Mouse (Mus musculus): ENCODE measurements at regions not wholly inside any gene's neighbourhood (a gene's known extent, or its start where the extent isn't known, plus 50 kb on each side); places are given as distances from the start of the nearest gene placed in this dataset.

GRCm38 (mm10) chr13:85507374-85508101 is 218.6 kb upstream of the Rasa1 start:
- TF ChIP-seq POLR2A (IDR thresholded peaks at IDR 0.05; ENCODE audit: insufficient read depth, low read depth, low read length) (no peak), CTCF (IDR thresholded peaks at IDR 0.05) (no peak), EP300 (IDR thresholded peaks at IDR 0.05; ENCODE audit: insufficient read depth, low read depth, low read length) (no peak)
- Histone ChIP-seq H3K27ac (no peak overlapping the region; the same call in 1 of the 2 replicates), H3K36me3 (ENCODE audit: control insufficient read depth, insufficient read depth, low read length) (no peaks in the 10 kb centered on the region), H3K9ac (ENCODE audit: low read depth, low read length) (no peak overlapping the region), H3K4me1 (ENCODE audit: control insufficient read depth, insufficient read depth, low read length) (peaks cover 1% of the 10 kb centered on the region; the same call in 1 of the 2 replicates), H3K27me3 (ENCODE audit: control insufficient read depth, insufficient read depth, low read length) (no peaks in the 10 kb centered on the region), H3K4me3 (no peak overlapping the region), H3K79me2 (replicated peaks; ENCODE audit: control insufficient read depth, insufficient read depth, low read length) (no peaks in the 10 kb centered on the region)
- intact Hi-C loops (cut with DNase I), result no loop called here
- peak; percentile 9 to 16 for DNase-seq
- WGBS, result 19% methylated on average over 6 of the region's 6 CpGs

GRCm38 (mm10) chr13:85506875-85507274 is 217.9 kb upstream of the Rasa1 start:
- H3K27ac ChIP-seq, result no peak overlapping the region

GRCm38 (mm10) chr13:85506030-85506429 is 217.1 kb upstream of the Rasa1 start:
- no peak for DNase-seq
- H3K79me2 ChIP-seq (replicated peaks; ENCODE audit: control insufficient read depth, insufficient read depth, low read length), result no peaks in the 10 kb centered on the region
- H3K27ac ChIP-seq, result no peak overlapping the region
- intact Hi-C loops (cut with DNase I), result no loop called here
- WGBS, result 50% methylated on average over 1 of the region's 1 CpGs
- peaks cover 1% of the 10 kb centered on the region; the same call in 1 of the 2 replicates for H3K4me1 ChIP-seq (ENCODE audit: control insufficient read depth, insufficient read depth, low read length)
- no peak overlapping the region for H3K9ac ChIP-seq (ENCODE audit: low read depth, low read length)
- no peak overlapping the region for H3K4me3 ChIP-seq
- TF ChIP-seq POLR2A (IDR thresholded peaks at IDR 0.05; ENCODE audit: insufficient read depth, low read depth, low read length), result no peak
- TF ChIP-seq EP300 (IDR thresholded peaks at IDR 0.05; ENCODE audit: insufficient read depth, low read depth, low read length), result no peak
- no peak for TF ChIP-seq CTCF (IDR thresholded peaks at IDR 0.05)
- no peaks in the 10 kb centered on the region for H3K36me3 ChIP-seq (ENCODE audit: control insufficient read depth, insufficient read depth, low read length)
- no peaks in the 10 kb centered on the region for H3K27me3 ChIP-seq (ENCODE audit: control insufficient read depth, insufficient read depth, low read length)

More at GRCm38 (mm10) chr13:85506875-85507274, 217.9 kb upstream of the Rasa1 start:
- peak; percentile 15 to 18 for DNase-seq
- intact Hi-C loops (cut with DNase I), result no loop called here
- Histone ChIP-seq H3K36me3 (ENCODE audit: control insufficient read depth, insufficient read depth, low read length) (no peaks in the 10 kb centered on the region), H3K4me3 (no peak overlapping the region), H3K79me2 (replicated peaks; ENCODE audit: control insufficient read depth, insufficient read depth, low read length) (no peaks in the 10 kb centered on the region), H3K27me3 (ENCODE audit: control insufficient read depth, insufficient read depth, low read length) (no peaks in the 10 kb centered on the region), H3K4me1 (ENCODE audit: control insufficient read depth, insufficient read depth, low read length) (peaks cover 1% of the 10 kb centered on the region; the same call in 1 of the 2 replicates), H3K9ac (ENCODE audit: low read depth, low read length) (no peak overlapping the region)
- WGBS, result 41% methylated on average over 1 of the region's 1 CpGs
- TF ChIP-seq POLR2A (IDR thresholded peaks at IDR 0.05; ENCODE audit: insufficient read depth, low read depth, low read length) (no peak), CTCF (IDR thresholded peaks at IDR 0.05) (no peak), EP300 (IDR thresholded peaks at IDR 0.05; ENCODE audit: insufficient read depth, low read depth, low read length) (no peak)

- intact Hi-C loops (cut with DNase I), result no loop called here
- Histone ChIP-seq H3K4me1 (ENCODE audit: control insufficient read depth, insufficient read depth, low read length) (peaks cover 1% of the 10 kb centered on the region; the same call in 1 of the 2 replicates), H3K79me2 (replicated peaks; ENCODE audit: control insufficient read depth, insufficient read depth, low read length) (no peaks in the 10 kb centered on the region), H3K27ac (no peak overlapping the region), H3K9ac (ENCODE audit: low read depth, low read length) (no peak overlapping the region), H3K4me3 (no peak overlapping the region), H3K27me3 (ENCODE audit: control insufficient read depth, insufficient read depth, low read length) (no peaks in the 10 kb centered on the region), H3K36me3 (ENCODE audit: control insufficient read depth, insufficient read depth, low read length) (no peaks in the 10 kb centered on the region)
- no peak for DNase-seq
- 36% methylated on average over 4 of the region's 4 CpGs for WGBS
- TF ChIP-seq CTCF (IDR thresholded peaks at IDR 0.05) (no peak), POLR2A (IDR thresholded peaks at IDR 0.05; ENCODE audit: insufficient read depth, low read depth, low read length) (no peak), EP300 (IDR thresholded peaks at IDR 0.05; ENCODE audit: insufficient read depth, low read depth, low read length) (no peak)
These were observed 216.1 kb upstream of the Rasa1 start for GRCm38 (mm10) chr13:85505046-85505445.

- Histone ChIP-seq H3K4me3 (no peak overlapping the region), H3K79me2 (replicated peaks; ENCODE audit: control insufficient read depth, insufficient read depth, low read length) (no peaks in the 10 kb centered on the region), H3K36me3 (ENCODE audit: control insufficient read depth, insufficient read depth, low read length) (no peaks in the 10 kb centered on the region), H3K9ac (ENCODE audit: low read depth, low read length) (no peak overlapping the region), H3K27me3 (ENCODE audit: control insufficient read depth, insufficient read depth, low read length) (no peaks in the 10 kb centered on the region), H3K27ac (no peak overlapping the region), H3K4me1 (ENCODE audit: control insufficient read depth, insufficient read depth, low read length) (peaks cover 1% of the 10 kb centered on the region; the same call in 1 of the 2 replicates)
- no peak for TF ChIP-seq EP300 (IDR thresholded peaks at IDR 0.05; ENCODE audit: insufficient read depth, low read depth, low read length)
- TF ChIP-seq CTCF (IDR thresholded peaks at IDR 0.05), result no peak
- TF ChIP-seq POLR2A (IDR thresholded peaks at IDR 0.05; ENCODE audit: insufficient read depth, low read depth, low read length), result no peak
- WGBS, result 84% methylated on average over 4 of the region's 4 CpGs
- DNase-seq, result no peak
- intact Hi-C loops (cut with DNase I), result no loop called here
These were observed 215.1 kb upstream of the Rasa1 start for GRCm38 (mm10) chr13:85504001-85504400.

- no peak overlapping the region for H3K9ac ChIP-seq (ENCODE audit: low read depth, low read length)
- intact Hi-C loops (cut with DNase I), result no loop called here
- WGBS, result 59% methylated on average over 2 of the region's 2 CpGs
These were observed 209.8 kb upstream of the Rasa1 start for GRCm38 (mm10) chr13:85498696-85499095.

More at GRCm38 (mm10) chr13:85498696-85499095, 209.8 kb upstream of the Rasa1 start:
- Histone ChIP-seq H3K27me3 (ENCODE audit: control insufficient read depth, insufficient read depth, low read length) (no peaks in the 10 kb centered on the region), H3K4me3 (no peak overlapping the region), H3K27ac (no peak overlapping the region), H3K4me1 (ENCODE audit: control insufficient read depth, insufficient read depth, low read length) (no peaks in the 10 kb centered on the region), H3K79me2 (replicated peaks; ENCODE audit: control insufficient read depth, insufficient read depth, low read length) (no peaks in the 10 kb centered on the region), H3K36me3 (ENCODE audit: control insufficient read depth, insufficient read depth, low read length) (no peaks in the 10 kb centered on the region)
- DNase-seq, result no peak
- TF ChIP-seq EP300 (IDR thresholded peaks at IDR 0.05; ENCODE audit: insufficient read depth, low read depth, low read length) (no peak), POLR2A (IDR thresholded peaks at IDR 0.05; ENCODE audit: insufficient read depth, low read depth, low read length) (no peak), CTCF (IDR thresholded peaks at IDR 0.05) (no peak)

All from heart, adult 2 months (tissue).